Mouse (Mus musculus) retina, embryonic 14.5 days (tissue): ENCODE measurements around the gene Ctsk.
"Not testable (repeated sequence)": the region's sequence is repeated elsewhere in the genome, so short reads cannot be mapped to it uniquely, and the experiment has no call there.

Experiments used
- DNase-seq: peaks from one replicate; pipeline ENCODE4 v3.0.0-alpha.2; 2015; ENCODE audit warnings: low spot score

Ctsk gene

DNA sequence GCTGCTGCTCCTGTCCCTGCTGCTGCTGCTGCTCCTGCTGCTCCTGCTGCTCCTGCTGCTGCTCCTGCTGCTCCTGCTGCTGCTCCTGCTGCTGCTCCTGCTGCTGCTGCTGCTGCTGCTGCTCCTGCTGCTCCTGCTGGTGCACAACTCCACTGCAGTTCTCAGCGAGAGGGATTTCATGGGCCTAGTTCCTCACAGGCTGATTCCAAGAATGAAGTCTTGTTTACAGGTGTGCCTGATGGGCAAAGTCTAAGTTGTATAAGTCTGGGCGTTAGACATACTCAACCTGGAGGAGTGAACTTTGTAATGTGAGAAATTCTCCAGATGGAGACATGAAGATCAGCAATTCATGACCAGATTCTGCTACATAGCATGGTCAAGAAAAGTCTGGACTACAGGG is 25.6 kb downstream of the Ctsk start:
- no peak for DNase-seq

DNA sequence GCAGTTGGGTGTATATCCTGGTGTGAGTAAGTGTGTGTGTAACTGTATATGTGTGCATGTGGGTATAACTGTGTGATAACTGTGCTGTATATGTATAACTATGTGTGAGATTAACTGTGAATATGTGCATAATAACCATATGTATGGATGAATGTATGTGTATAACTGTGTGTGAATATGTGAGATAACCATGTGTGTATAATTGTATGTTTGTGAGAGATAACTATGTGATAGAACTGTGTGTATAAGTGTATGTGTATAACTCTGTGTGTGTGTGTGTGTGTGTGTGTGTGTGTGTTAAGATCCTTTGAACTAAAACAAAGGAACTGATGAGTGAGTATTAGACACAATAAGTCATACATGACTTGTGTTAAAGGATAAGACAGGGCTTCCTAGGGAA is 27.1 kb downstream of the Ctsk start:
- no peak for DNase-seq

- no peak for DNase-seq
These were observed 27.7 kb downstream of the Ctsk start, which contains the start of gene Ctss for GRCm38 (mm10) chr3:95526622-95527211. Ctss (plus strand) TSS chr3:95526786.

- DNase-seq = no peak
These were observed 30.8 kb downstream of the Ctsk start for GRCm38 (mm10) chr3:95529814-95530213.

DNA sequence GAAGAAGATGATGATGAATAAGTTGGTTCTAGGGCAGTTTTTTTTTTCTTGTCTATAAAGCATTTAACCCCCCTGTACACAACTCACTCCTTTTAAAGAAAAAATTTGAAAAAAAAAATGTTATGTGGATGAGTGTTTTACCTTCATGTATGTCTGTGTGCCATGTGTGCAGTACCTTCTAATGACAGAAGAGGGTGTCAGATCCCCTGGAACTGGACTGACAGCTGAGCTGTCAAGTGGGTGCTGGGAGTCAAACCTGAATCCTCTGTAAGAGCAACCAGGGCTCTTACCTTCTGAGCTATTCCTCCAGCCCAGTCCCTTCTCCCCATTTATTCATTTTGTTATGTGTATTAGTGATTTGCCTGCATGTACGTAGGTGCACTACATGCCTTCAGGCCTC is 32.0 kb downstream of the Ctsk start:
- DNase-seq = no peak

- DNase-seq = no peak
These were observed 34.3 kb downstream of the Ctsk start for GRCm38 (mm10) chr3:95533364-95533763.

GRCm38 (mm10) chr3:95534927-95535326 is 35.9 kb downstream of the Ctsk start:
- no peak for DNase-seq

DNA sequence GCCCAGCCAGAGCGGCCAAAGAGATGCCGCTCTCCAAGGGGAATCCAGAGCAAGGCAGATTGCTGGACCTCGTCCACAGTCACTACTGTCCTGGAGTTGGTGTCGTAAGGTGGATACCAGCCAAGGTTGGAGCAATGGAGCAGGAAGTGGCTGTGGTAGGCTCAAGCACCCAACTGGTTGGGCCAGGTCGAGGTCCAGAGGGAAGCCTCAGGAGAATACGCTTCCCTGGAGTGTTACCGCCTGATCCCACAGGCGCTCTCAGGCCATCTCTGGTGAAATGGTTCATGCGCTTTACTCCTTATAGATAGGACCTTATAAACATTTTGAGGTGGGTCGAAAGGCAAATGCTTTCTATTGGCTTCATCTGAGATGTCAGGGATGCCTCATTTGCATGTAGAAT is 39.9 kb downstream of the Ctsk start:
- DNase-seq = no peak

- no peak for DNase-seq
These were observed 40.8 kb downstream of the Ctsk start for GRCm38 (mm10) chr3:95539837-95540236.

- not testable (repeated sequence) for DNase-seq
These were observed 42.1 kb downstream of the Ctsk start for GRCm38 (mm10) chr3:95541186-95541585.

DNA sequence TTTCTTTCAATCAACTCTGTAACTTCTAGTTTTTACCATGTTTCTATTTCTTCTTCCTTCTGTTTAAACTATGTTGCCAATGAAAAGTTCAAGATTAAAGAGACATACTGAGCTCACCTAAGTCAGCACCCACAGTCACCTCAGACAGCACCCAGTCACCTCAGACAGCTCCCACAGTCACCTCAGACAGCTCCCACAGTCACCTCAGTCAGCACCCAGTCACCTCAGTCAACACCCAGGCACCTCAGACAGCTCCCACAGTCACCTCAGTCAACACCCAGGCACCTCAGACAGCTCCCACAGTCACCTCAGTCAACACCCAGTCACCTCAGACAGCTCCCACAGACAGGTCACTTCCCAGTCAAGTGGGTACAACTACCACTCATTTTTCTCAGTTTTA is 43.1 kb downstream of the Ctsk start:
- no peak for DNase-seq

DNA sequence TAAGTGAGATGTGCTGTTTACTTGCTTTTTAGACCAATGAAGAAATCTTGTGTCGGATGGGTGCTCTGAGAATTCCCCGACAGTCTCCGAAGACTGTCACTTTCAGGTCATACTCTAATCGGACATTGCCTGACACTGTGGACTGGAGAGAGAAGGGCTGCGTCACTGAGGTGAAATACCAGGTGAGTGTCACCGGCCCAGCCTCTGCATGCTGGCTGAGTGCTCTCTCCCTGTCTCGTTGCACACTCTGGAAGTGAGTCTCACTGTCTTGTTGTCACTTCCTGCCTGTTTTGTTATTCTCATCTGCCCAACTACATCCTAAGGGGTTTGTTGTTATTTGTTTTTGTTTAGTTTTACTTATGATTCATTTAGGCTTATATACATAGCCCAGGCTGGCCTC is 43.9 kb downstream of the Ctsk start:
- no peak for DNase-seq

DNA sequence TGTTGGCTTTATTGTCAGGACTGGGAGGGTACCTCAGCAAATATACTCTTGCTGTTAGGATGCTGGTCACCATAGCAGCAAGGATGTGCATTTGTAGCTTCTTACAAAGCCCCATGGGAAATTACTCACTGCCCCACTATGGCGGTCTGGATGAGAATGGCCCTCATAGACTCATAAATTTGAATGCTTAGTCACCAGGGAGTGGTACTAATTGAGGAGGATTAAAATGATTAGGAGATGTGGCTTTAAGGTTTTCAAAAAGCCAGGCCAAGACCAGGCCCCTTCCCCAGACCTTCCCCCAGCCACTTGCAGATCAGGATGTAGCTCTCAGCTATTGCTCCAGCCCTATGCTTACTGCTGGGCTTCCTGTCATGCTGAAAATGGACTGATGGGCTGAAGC is 51.1 kb downstream of the Ctsk start:
- DNase-seq = no peak

GRCm38 (mm10) chr3:95553986-95554385 is 54.9 kb downstream of the Ctsk start:
- DNase-seq = no peak
